Mouse (Mus musculus) brown adipose tissue, adult 24 weeks (tissue): ENCODE data around the gene Tut7. TPM values are rescaled to one million over a fixed set of nuclear protein-coding genes. Genes with fewer than 3 reads are reported as not detected.
"Not testable (repeated sequence)": the region's sequence is repeated elsewhere in the genome, so short reads cannot be mapped to it uniquely, and the experiment has no call there.

Source experiments
- H3K27ac ChIP-seq: fragments of 200-500 bp; replicated peaks from 2 replicates; pipeline ENCODE4 v1.5.1; 2012; ENCODE audit warnings: low read depth, mild to moderate bottlenecking, low read length
- H3K4me1 ChIP-seq: fragments of 200-500 bp; 2 replicates; pipeline ENCODE4 v1.6.1; 2012; ENCODE audit warnings: low read length, mixed read lengths; ENCODE audit not compliant: control insufficient read depth, insufficient read depth, insufficient read length
- H3K4me3 ChIP-seq: fragments of 200-500 bp; 2 replicates; pipeline ENCODE4 v1.5.1; 2012; ENCODE audit warnings: low read depth, mild to moderate bottlenecking, low read length, moderate library complexity; ENCODE audit not compliant: insufficient read depth
- polyA plus RNA-seq: library from polyadenylated mRNA; stranded (reverse); fragments of >200 nt; gene quantifications from 2 replicates; pipeline ENCODE4 v1.2.4, GENCODE M21; 2012; ENCODE audit not compliant: missing spikeins, insufficient read depth, insufficient read length

Tut7 gene
- polyA plus RNA-seq, result 33.9 and 51.0 TPM in 2 replicates

DNA sequence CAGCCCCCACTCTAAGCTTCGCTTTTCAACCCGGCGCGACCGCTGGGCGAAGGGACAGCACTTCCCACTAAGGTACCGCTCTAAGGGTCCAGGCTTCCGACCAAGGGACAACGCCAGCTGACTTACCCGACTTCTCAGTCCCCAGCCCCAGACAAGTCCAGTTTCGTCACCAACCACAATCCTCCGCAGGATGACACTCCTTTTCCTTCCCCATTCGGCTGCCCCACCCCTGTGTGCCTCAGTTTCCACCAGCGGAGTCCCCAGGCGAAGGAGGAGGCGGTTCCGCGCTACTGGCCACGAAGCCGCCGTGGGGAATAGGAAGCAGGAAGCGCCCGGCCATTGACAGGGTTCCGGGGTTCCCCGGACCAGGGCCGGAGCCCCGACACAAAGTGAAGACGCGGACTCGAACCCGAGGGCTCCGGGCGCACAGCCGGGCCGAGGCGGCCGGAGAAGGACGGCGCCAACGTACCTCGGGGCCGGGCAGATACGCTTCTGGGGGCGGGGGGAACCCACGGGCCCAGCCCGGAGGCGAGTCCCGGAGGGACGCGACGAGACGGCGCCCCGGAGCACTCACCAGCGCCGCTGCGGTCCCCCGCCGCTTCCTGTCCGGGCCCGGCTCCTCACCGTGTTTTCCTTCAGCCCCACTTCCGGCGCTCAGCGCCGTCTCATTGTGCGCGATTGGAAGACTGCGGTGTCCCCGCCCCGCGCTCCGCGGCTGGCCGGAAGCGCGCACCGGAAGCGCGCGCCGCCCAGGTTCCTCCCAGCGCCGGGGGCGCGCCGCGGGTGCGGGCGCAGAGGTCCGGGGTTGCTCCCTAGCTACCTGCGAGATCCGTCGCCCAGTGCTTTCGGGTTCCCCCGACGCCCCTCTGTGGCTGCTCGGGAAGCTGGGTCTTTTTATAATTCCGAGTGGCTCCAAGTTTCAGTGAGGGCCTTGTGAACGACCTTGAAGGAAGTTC, at the start of gene Tut7:
Gene Tut7 (minus strand): TSS at position 641 of the 956 bp plus-strand sequence.
- Histone ChIP-seq H3K27ac (peak within 1 kb of the TSS; percentile 95), H3K4me1 (peaks cover 13% of the 10 kb centered on the region), H3K4me3 (peak within 1 kb of the TSS; percentile 99)

GRCm38 (mm10) chr13:59872446-59872845, 49.5 kb upstream of the Tut7 start:
- H3K27ac ChIP-seq, result no peak overlapping the region
- H3K4me3 ChIP-seq, result no peak overlapping the region

DNA sequence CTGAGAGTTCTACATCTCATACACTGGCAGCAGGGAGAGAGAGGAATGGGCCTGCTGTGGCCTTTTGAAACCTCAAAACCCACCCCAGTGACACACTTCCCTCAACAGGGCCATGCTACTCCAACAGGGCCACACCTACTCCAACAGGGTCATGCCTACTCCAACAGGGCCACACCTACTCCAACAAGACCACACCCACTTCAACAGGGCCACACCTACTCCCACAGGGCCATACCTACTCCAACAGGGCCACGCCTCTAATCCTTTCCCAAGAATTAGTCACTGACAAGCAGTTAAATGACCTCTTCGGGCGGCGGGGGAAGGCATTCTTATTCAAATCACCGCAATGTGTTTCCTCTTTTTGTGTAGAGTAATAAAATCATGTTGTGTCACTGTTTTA, 47.1 kb upstream of the Tut7 start:
- H3K27ac ChIP-seq, result no peak overlapping the region
- no peak overlapping the region for H3K4me3 ChIP-seq
- H3K4me1 ChIP-seq, result no peaks in the 10 kb centered on the region

More at GRCm38 (mm10) chr13:59872446-59872845, 49.5 kb upstream of the Tut7 start:
- H3K4me1 ChIP-seq, result no peaks in the 10 kb centered on the region

DNA sequence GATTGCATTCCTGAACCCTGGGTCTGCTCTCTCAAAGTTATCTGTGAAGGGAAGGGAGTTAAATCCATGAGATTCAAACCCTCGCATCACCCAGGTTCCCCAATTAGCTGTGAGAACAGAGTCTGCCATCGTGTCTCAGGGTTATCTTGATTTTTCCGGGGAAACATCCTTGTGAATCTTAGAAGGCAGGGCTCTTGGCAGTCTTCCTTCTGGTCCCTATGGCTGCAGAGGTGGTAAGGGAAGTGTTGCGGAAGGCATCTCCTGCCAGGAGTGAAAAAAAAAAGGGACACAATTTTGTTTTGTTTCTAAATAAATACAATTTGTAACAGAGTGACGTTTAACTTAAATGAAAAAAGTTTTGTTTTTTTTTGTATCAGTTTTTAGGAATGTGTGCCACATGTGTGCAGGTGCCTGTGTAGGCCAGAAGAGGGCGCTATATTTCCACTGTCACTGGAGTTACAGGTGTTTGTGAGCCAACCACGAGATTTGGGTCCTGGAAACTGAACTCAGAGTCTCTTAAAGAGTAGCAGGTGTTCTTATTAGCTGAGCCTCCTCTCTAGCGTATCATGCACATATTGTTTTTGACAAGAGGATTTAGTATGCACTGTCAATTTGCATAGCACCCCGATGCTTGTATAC, 45.2 kb upstream of the Tut7 start:
- Histone ChIP-seq H3K27ac (no peak overlapping the region), H3K4me3 (no peak overlapping the region), H3K4me1 (no peaks in the 10 kb centered on the region)

DNA sequence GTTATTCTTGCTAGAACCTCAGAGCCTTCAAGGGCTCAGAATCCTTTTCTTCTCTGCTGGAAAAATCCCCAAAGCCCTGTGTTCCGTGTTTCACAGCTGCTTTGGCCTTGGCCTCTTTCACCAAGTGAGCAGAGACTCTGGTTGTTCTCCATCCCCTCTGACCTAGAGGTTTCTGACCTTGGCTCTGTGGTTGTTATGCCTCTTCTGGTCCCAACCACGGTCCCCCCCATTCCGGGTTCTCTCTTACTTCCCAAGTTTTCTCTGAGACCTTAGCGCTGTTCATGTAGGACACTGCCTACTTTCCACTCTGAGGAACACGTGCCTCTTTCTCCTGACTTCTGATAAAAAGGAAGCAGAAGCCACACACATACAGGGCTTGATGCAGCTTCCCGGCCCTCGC, 44.2 kb upstream of the Tut7 start:
- Histone ChIP-seq H3K4me1 (no peaks in the 10 kb centered on the region), H3K27ac (no peak overlapping the region), H3K4me3 (no peak overlapping the region)

DNA sequence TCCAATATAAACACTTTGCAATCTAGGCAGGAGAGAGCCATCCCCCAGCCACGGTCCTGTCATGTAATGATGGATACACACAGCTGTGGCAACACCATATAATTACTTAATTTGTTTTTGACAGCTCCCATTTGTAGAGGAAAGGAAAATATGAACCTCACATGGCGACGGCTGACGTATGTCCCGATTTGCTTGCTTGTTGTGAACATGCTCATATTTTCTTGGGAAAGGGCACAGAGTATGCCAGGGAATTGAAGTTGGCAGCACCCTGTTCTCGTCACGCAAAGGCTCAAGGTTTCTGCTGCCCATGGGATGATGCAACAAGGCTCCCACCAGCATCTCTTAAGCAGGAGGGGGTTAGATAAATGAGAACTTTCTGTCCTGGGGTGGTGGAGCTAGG, 36.6 kb upstream of the Tut7 start:
- no peaks in the 10 kb centered on the region for H3K4me1 ChIP-seq
- H3K4me3 ChIP-seq, result no peak overlapping the region
- H3K27ac ChIP-seq, result no peak overlapping the region

- Histone ChIP-seq H3K4me1 (no peaks in the 10 kb centered on the region), H3K27ac (no peak overlapping the region), H3K4me3 (no peak overlapping the region)
These were observed 33.5 kb upstream of the Tut7 start for GRCm38 (mm10) chr13:59856286-59857070.

GRCm38 (mm10) chr13:59853471-59853870, 30.5 kb upstream of the Tut7 start:
- H3K4me1 ChIP-seq, result no peaks in the 10 kb centered on the region
- H3K27ac ChIP-seq, result peak overlapping the region; percentile 70
- H3K4me3 ChIP-seq, result peak overlapping the region; percentile 26

DNA sequence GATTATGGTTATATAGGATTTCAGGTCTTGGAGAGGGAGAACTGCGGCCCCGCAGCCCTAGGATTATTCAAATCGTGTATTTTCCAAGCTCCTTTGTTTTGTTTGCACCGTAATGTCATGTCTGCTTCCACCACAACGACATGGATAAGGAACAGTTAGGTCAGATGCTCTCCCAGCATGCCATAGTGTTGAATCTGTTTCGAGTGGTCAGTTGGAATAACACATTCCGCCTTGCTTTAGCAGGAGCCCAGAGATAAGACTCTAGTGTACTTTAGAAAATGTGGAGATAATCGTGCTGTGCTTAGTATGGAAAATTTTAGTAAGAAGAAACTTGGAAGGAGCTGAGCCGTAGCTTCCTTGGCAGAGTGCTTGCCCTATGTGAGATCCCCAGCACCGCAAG, 27.4 kb upstream of the Tut7 start:
- H3K27ac ChIP-seq, result no peak overlapping the region
- no peak overlapping the region for H3K4me3 ChIP-seq
- H3K4me1 ChIP-seq, result no peaks in the 10 kb centered on the region

- H3K27ac ChIP-seq, result no peak overlapping the region
- no peak overlapping the region for H3K4me3 ChIP-seq
- no peaks in the 10 kb centered on the region for H3K4me1 ChIP-seq
These were observed 21.7 kb upstream of the Tut7 start for GRCm38 (mm10) chr13:59844661-59845060.

DNA sequence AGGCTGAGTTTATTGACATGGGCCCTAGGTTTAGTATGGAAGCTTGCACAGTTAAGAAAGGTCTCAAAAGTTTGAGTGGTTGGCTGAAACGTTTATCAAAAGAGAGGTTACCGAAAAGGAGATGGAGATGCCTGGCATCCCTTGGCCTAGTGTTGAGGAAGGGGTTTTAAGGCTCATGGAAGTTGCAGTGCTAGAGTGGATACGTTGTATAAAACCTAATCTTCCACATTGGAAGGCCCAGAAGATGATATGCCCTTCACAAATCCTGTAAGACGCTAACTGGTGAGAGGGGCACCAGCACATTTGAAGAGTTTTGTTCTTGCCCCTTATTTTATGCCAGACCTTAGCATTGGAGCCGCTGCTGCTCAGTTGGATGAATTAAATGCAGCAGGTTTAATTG, 21.0 kb upstream of the Tut7 start:
- Histone ChIP-seq H3K4me1 (no peaks in the 10 kb centered on the region), H3K4me3 (no peak overlapping the region)

GRCm38 (mm10) chr13:59842226-59843210, 19.6 kb upstream of the Tut7 start:
- peak overlapping the region; percentile 65 for H3K27ac ChIP-seq
- H3K4me1 ChIP-seq, result no peaks in the 10 kb centered on the region
- peak overlapping the region; percentile 37 for H3K4me3 ChIP-seq

More for the DNA sequence above, 21.0 kb upstream of the Tut7 start:
- H3K27ac ChIP-seq, result no peak overlapping the region

- H3K4me3 ChIP-seq, H3K4me1 ChIP-seq: not testable (repeated sequence)
- H3K27ac ChIP-seq, result peak overlapping the region; percentile 65; the same call in 1 of the 2 replicates
These were observed 18.8 kb upstream of the Tut7 start for GRCm38 (mm10) chr13:59841761-59842160.
